Mouse (Mus musculus): ENCODE results near the gene Ptprf. TPM values are rescaled to one million over a fixed set of nuclear protein-coding genes. Genes with fewer than 3 reads are reported as not detected.

The Ptprf gene
- polyA plus RNA-seq, 1 experiment: 67.7 TPM

DNA sequence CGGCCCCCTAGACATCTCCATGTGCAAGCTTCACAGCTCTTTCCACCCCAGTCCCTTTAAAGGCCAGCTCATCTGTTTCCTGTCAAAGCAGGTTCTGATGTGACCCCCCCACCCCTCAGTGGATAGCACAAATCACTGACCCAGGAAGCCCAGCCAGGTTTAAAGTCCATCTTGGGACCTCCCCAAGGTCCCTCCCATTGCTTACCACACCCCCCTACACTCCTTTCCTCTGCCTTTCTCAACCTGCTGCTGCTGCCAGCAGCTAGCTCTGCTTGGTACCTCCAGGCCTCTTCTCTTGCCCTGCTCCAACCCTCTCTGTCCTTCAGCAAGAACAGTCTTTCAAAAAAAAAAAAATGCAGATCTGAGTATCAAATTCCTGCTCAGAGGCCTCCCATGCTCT is 76.3 kb downstream of the Ptprf start:
- no peak for DNase-seq (ENCODE audit: low spot score)

DNA sequence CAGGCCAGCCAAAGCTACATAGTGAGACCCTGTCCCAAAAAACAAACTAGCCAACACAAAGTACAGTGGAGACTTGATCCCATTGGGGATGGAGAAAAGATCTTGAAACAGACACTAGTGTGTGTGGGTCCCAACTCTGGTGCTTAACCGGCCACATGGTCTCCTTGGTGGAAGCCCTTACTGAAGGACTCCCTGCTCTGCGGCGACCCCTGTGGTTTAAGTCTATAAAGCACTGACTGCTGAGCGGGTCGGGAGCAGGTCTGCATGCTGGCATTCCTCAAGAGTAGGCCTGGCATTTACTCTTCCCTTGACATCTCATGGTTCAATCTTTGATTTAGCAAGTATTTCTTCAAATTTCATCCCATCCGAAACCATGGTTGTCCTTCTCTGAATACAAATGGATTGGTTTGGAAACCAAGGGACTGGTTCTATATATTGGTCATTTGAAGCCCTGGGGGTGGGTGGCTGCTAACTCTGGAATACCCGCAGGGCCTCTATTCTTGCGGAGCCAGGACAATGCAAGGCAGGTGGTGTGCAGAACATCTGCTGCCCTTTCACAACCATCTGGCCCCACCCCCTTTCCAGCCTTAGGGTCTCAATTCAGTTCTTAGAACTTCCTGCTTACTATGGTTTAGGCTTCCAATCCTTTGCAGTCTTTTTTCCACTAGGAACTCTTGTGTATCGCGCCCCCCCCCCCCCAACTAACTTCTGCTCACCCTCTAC is 84.1 kb downstream of the Ptprf start:
- peak; percentile 11 for DNase-seq (ENCODE audit: low spot score)

DNA sequence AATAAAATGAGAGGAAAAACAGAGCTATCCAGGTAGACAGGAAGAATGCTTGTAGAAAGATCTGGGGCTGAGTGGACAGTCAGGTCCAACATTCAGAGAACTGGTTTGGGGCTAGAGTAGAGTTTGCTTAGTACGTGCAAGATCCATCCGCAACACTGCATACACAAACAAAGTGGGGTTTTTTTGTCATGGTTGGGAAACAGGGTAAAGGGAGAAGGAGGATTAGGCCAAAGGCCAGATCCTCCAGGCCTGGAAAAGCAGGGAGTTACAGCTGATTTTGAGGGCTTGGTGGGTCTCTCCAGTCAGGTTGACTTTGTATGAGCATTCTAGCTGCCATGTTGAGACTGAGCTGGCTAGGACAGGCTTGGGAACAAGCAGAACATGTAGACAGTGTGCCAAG is 85.3 kb downstream of the Ptprf start:
- DNase-seq (ENCODE audit: low spot score): no peak

- no peak for DNase-seq (ENCODE audit: low spot score)
These were observed 92.1 kb downstream of the Ptprf start for GRCm38 (mm10) chr4:118199093-118199492.

DNA sequence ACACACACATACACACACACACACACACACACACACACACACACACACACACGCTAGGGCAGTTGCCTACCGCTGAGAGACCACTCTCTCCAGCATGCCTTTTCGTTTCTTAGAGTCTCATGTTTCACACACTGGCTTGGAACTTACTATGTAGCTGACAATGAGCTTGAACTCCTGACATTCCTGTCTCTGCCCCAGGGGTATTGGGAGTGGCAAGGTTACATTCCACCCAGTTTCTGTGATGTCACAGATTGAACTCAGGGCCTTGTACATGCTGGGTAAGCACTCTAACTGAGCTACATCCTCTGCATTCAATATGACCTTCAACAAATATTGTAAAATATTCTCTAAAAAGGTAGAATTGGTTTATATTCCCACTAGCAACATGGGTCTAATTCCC is 92.6 kb downstream of the Ptprf start:
- DNase-seq (ENCODE audit: low spot score): no peak

DNA sequence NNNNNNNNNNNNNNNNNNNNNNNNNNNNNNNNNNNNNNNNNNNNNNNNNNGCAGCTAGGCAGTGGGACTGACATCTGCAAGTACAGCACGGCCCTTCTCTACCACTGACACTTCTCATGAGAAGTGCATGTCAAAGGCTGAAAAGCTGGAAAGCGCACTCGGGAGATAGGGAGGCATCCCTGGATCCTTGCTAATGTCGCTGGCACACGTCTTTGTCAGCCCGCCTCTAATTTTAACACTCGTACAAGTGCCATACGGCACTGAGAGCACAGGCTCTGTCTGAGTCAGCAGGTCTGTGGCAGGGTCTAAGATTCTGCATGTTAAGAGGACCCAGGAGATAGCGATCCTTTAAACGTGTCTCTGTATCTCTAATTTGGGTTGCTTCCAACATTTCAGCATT is 95.0 kb downstream of the Ptprf start:
- no peak for DNase-seq (ENCODE audit: low spot score)

DNA sequence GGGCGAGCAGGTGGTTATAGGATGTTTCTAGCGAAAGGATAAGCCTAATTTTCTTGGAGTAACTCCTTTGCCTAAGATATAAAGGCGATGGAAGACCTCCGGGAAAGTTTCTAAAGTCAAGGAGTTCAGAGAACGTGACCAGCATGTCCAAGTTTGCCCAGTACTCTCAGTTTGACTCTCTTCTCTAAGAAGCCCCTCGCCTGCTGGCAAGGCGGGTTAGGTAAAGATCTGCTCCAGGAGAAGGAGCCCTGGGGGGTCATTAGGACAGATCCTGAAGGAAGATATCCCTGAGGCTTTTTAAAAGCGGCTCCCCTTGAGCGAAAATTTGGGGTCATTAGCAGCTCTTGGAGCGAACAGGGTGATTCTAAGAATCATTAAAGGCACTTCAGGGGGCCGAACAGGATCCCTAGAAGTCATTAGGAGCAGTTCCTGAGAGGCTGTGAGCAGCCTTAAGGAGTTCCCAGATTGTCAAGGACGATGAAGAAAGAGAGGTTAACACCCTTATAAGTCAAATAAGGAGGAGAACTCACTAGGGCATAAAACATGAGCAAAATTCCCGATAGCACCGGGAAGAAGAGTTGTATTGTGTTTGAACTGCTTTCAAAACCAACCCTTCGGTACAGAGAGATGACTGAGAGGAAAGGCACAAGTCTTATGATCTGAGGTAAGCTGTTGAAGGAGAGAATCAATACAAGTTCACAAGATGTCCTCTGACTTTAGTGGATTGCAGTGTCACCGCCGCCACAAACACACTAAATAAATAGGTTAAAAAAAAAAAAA is 110.7 kb downstream of the Ptprf start:
- DNase-seq (ENCODE audit: low spot score): no peak

GRCm38 (mm10) chr4:118179467-118180300 is 111.5 kb downstream of the Ptprf start, which contains the start of gene Kdm4a:
Gene Kdm4a, minus strand, starts transcription at chr4:118180043.
- peak; percentile 79 for DNase-seq (ENCODE audit: low spot score)

GRCm38 (mm10) chr4:118178952-118179466 is 112.2 kb downstream of the Ptprf start:
- DNase-seq (ENCODE audit: low spot score): no peak

DNA sequence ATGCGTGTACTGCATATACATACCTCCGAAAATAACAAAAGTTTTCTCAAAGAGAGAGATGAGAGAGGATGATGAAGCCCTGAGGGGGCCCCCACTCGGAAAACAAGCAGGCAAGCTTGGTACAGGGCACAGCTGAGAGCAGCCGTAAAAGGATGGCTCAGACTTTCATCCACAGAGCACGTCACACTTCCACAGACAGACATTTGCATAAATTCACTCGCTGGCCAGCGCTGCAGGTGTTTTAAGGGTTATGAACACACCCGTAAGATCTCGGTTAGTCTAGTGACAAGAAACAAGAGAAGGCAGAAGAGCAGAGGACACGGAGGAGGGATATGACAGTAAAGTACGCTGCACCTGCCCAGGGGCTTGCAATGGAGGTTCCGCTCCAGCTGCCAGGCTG is 118.7 kb downstream of the Ptprf start:
- DNase-seq (ENCODE audit: low spot score): no peak

- DNase-seq (ENCODE audit: low spot score): no peak
These were observed 120.2 kb downstream of the Ptprf start for GRCm38 (mm10) chr4:118171006-118171405.

DNA sequence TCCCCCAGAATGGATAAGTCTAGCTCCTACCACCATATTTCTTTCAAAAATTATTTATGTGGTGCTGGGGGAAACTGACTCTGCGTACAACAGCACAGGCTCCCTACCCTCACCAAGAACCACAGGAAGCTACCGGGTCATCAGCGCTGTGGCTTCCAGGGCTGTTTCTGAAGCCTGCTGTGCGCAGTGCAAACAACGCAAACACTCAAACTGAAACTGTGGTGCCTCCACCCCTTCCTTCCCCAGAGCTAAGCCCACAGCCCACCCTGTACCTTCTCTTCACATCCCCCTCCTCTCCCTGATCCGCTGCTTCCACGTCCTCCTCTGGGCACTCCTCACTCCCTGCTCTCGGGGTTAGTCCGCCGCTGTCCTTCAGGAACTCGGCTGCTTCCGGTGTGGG is 129.1 kb downstream of the Ptprf start:
- DNase-seq (ENCODE audit: low spot score): no peak

Other genes starting within 250 kb of the Ptprf start
- 22.8 and 27.2 TPM in 2 replicates for gene St3gal3, start 156.5 kb downstream of the Ptprf start, polyA plus RNA-seq (2012; rRNA removed)
- 38.2 and 38.6 TPM in 2 replicates for gene Kdm4a, start 111.4 kb downstream of the Ptprf start, polyA plus RNA-seq (2012; rRNA removed)
- gene Szt2, start 117.9 kb upstream of the Ptprf start, polyA plus RNA-seq (2012; rRNA removed): 13.4 and 20.7 TPM in 2 replicates
- 61.8 and 80.6 TPM in 2 replicates for gene Med8, start 117.9 kb upstream of the Ptprf start, polyA plus RNA-seq (2012; rRNA removed)
- gene Elovl1, start 136.7 kb upstream of the Ptprf start, polyA plus RNA-seq (2012; rRNA removed): 167 and 193 TPM in 2 replicates
- 5.5 and 7.2 TPM in 2 replicates for gene Cdc20, start 145.9 kb upstream of the Ptprf start, polyA plus RNA-seq (2012; rRNA removed)
- gene Mpl, start 166.1 kb upstream of the Ptprf start, polyA plus RNA-seq (2012; rRNA removed): 0.06 TPM in 2 replicates
- gene Tie1, start 198.7 kb upstream of the Ptprf start, polyA plus RNA-seq (2012; rRNA removed): 21.7 and 25.1 TPM in 2 replicates
- 11.7 and 15.8 TPM in 2 replicates for gene 2610528J11Rik, start 235.6 kb upstream of the Ptprf start, polyA plus RNA-seq (2012; rRNA removed)